Comparison of ENCODE assay signal across 8 mouse cellular contexts in genomic region chr13:98015981-98016922, GRCm38 (mm10).
DNase-seq lines count a peak whose midpoint lies in the region; ATAC-seq and TF ChIP-seq lines count a peak whose summit lies in the region.

No protein-coding gene starts in this region.

- H3K4me1 ChIP-seq in heart, embryonic 16.5 days (ENCODE audit: control insufficient read depth, insufficient read depth, low read length): no peaks in the 10 kb centered on the region
- peaks cover 2% of the 10 kb centered on the region; the same call in 1 of the 2 replicates for H3K4me1 ChIP-seq in embryonic facial prominence, embryonic 12.5 days
- 0 out of 2 replicates have a peak, but pooled peaks cover 2% of the 10 kb centered on the region for H3K4me1 ChIP-seq in lung, postnatal 0 days (ENCODE audit: insufficient read depth, low read depth, low read length)

- no peak overlapping the region for H3K27ac ChIP-seq in heart, embryonic 16.5 days (ENCODE audit: low read length)
- no peak overlapping the region for H3K27ac ChIP-seq in embryonic facial prominence, embryonic 12.5 days
- peak overlapping the region; percentile 22 for H3K27ac ChIP-seq in lung, postnatal 0 days (ENCODE audit: low read length)

- peak overlapping the region; percentile 51 for H3K4me3 ChIP-seq in heart, embryonic 16.5 days (ENCODE audit: low read length)
- H3K4me3 ChIP-seq in embryonic facial prominence, embryonic 12.5 days: peak overlapping the region; percentile 44
- peak overlapping the region; percentile 33 for H3K4me3 ChIP-seq in lung, postnatal 0 days (ENCODE audit: low read depth, low read length)

- no peak for TF ChIP-seq EP300 in lung, postnatal 0 days (IDR thresholded peaks at IDR 0.05)

- H3K9ac ChIP-seq in heart, embryonic 16.5 days (ENCODE audit: low read length): peak overlapping the region; percentile 51
- H3K9ac ChIP-seq in embryonic facial prominence, embryonic 12.5 days: peak overlapping the region; percentile 60
- H3K9ac ChIP-seq in lung, postnatal 0 days (replicated peaks; ENCODE audit: low read depth): peak overlapping the region; percentile 20; the same call in 1 of the 2 replicates

- ATAC-seq in heart, embryonic 16.5 days (replicated peaks; ENCODE audit: extremely low read depth, insufficient read depth, low FRiP score): no peak
- ATAC-seq in embryonic facial prominence, embryonic 12.5 days (ENCODE audit: insufficient number of reproducible peaks, insufficient read depth, low FRiP score, low TSS enrichment): no peak
- ATAC-seq in lung, postnatal 0 days: peak; percentile 23

- H3K4me2 ChIP-seq in heart, embryonic 16.5 days (ENCODE audit: low read depth, low read length): peak overlapping the region; percentile 83
- peak overlapping the region; percentile 82 for H3K4me2 ChIP-seq in embryonic facial prominence, embryonic 12.5 days (replicated peaks)
- peak overlapping the region; percentile 41 for H3K4me2 ChIP-seq in lung, postnatal 0 days (replicated peaks; ENCODE audit: low read depth, low read length)

- no peak for TF ChIP-seq CTCF in lung, postnatal 0 days (IDR thresholded peaks at IDR 0.05)

- peaks cover 8% of the 10 kb centered on the region; the same call in 1 of the 2 replicates for H3K27me3 ChIP-seq in heart, embryonic 16.5 days (ENCODE audit: control insufficient read depth, insufficient read depth, low read length)
- H3K27me3 ChIP-seq in embryonic facial prominence, embryonic 12.5 days: no peaks in the 10 kb centered on the region
- H3K27me3 ChIP-seq in lung, postnatal 0 days (replicated peaks; ENCODE audit: insufficient read depth, low read length): no peaks in the 10 kb centered on the region

- DNase-seq in heart, adult 9 months (ENCODE audit: low spot score in 2 of 2): no peak
- DNase-seq in kidney, adult 18-20 months: peak; percentile 86
- DNase-seq in lung, postnatal 0 days (ENCODE audit: low spot score): peak; percentile 68
- peak; percentile 30 for DNase-seq in urinary bladder, postnatal 25 days (ENCODE audit: low spot score)
- no peak for DNase-seq in spleen, postnatal 4 days (ENCODE audit: low spot score in 2 of 2)
- DNase-seq in layer of hippocampus, postnatal 25 days (ENCODE audit: extremely low spot score in 1 of 2, low spot score in 1 of 2): no peak

- no peaks in the 10 kb centered on the region for H3K9me3 ChIP-seq in heart, embryonic 16.5 days (replicated peaks; ENCODE audit: control insufficient read depth, low read length)
- H3K9me3 ChIP-seq in embryonic facial prominence, embryonic 12.5 days: no peaks in the 10 kb centered on the region
- H3K9me3 ChIP-seq in lung, postnatal 0 days (ENCODE audit: low read length): no peaks in the 10 kb centered on the region

- H3K36me3 ChIP-seq in heart, embryonic 16.5 days (ENCODE audit: control insufficient read depth, insufficient read depth): no peaks in the 10 kb centered on the region
- H3K36me3 ChIP-seq in embryonic facial prominence, embryonic 12.5 days: no peaks in the 10 kb centered on the region
- H3K36me3 ChIP-seq in lung, postnatal 0 days (ENCODE audit: insufficient read depth, low read length): no peaks in the 10 kb centered on the region

- 18% methylated on average over 33 of the region's 33 CpGs for WGBS in heart, embryonic 16.5 days
- WGBS in embryonic facial prominence, embryonic 12.5 days: 7% methylated on average over 33 of the region's 33 CpGs
- WGBS in lung, postnatal 0 days: 9% methylated on average over 30 of the region's 33 CpGs

Comparison
In these comparisons a context has a peak if more than half of its experiments do, and no peak if none do; other contexts are left out.
1. DNase-seq: peak in kidney, adult 18-20 months (single experiment), lung, postnatal 0 days (single experiment) and urinary bladder, postnatal 25 days (single experiment); none in heart, adult 9 months (0 of 2), spleen, postnatal 4 days (0 of 2) and layer of hippocampus, postnatal 25 days (0 of 2).
2. Peak in every context shown above with its lines, with median percentiles within 50 percentile points of each other: H3K4me2 ChIP-seq, H3K4me3 ChIP-seq and H3K9ac ChIP-seq.